Mouse (Mus musculus) liver, embryonic 16.5 days (tissue): ENCODE measurements around the gene Gabra1. TPM values are rescaled to one million over a fixed set of nuclear protein-coding genes. Genes with fewer than 3 reads are reported as not detected.

Source experiments
- ATAC-seq: fragments of 200-750 bp; cut with Nextera tagmentation; 2 replicates; pipeline ENCODE4 v1.8.0; 2017; ENCODE audit warnings: low read depth, mild to moderate bottlenecking, moderate number of reproducible peaks, moderate library complexity
- H3K27ac ChIP-seq: fragments of 300-500 bp; sonication (generic); 2 replicates; pipeline ENCODE4 v1.5.1; 2014; ENCODE audit warnings: mild to moderate bottlenecking, low read length
- H3K27me3 ChIP-seq: fragments of 300-500 bp; sonication (generic); 2 replicates; pipeline ENCODE4 v1.6.1; 2014; ENCODE audit warnings: low read depth, low read length, mixed read lengths; ENCODE audit not compliant: control insufficient read depth, insufficient read depth
- H3K36me3 ChIP-seq: fragments of 300-500 bp; sonication (generic); 2 replicates; pipeline ENCODE4 v1.6.1; 2014; ENCODE audit warnings: mild to moderate bottlenecking; ENCODE audit not compliant: control insufficient read depth, insufficient read depth
- H3K4me1 ChIP-seq: fragments of 300-500 bp; sonication (generic); 2 replicates; pipeline ENCODE4 v1.6.1; 2014; ENCODE audit warnings: low read depth, low read length, mixed read lengths; ENCODE audit not compliant: control insufficient read depth
- H3K4me2 ChIP-seq: fragments of 300-500 bp; sonication (generic); 2 replicates; pipeline ENCODE4 v1.6.1; 2014; ENCODE audit warnings: low read depth, low read length, mixed read lengths
- H3K4me3 ChIP-seq: fragments of 300-500 bp; sonication (generic); 2 replicates; pipeline ENCODE4 v1.5.1; 2014; ENCODE audit warnings: low read depth, mild to moderate bottlenecking, low read length
- H3K9ac ChIP-seq: fragments of 300-500 bp; sonication (generic); 2 replicates; pipeline ENCODE4 v1.6.1; 2014; ENCODE audit warnings: low read depth, low read length
- H3K9me3 ChIP-seq: fragments of 300-500 bp; sonication (generic); replicated peaks from 2 replicates; pipeline ENCODE4 v1.6.1; 2016; ENCODE audit warnings: low read length; ENCODE audit not compliant: control insufficient read depth
- WGBS: fragments of 180-500 bp; shearing (Covaris S2); extraction: QIAGEN DNeasy Blood & Tissue Kit; methylation state at CpG from one replicate; pipeline ENCODE4 v1.1.7; 2014; ENCODE audit not compliant: insufficient replicate concordance; 5-methylcytosine and 5-hydroxymethylcytosine counted together
- polyA plus RNA-seq: library from polyadenylated mRNA; unstranded; fragments of >200 nt; fragmentation: Nextera tagmentation; extraction: Ambion mirVana; gene quantifications from 2 replicates; pipeline ENCODE4 v1.2.1, GENCODE M21; 2015

The Gabra1 gene
- polyA plus RNA-seq, result 0.06 and 0.14 TPM in 2 replicates

GRCm38 (mm10) chr11:42182825-42183152, at the start of gene Gabra1:
Gabra1 (minus strand) TSS chr11:42182930.
- no peak within 1 kb of the TSS for H3K9ac ChIP-seq
- H3K4me1 ChIP-seq, result no peaks in the 10 kb centered on the region

GRCm38 (mm10) chr11:42181973-42182824, 531 bp downstream of the Gabra1 start:
- Histone ChIP-seq H3K9ac (no peak overlapping the region), H3K36me3 (no peaks in the 10 kb centered on the region), H3K4me1 (no peaks in the 10 kb centered on the region), H3K27ac (no peak overlapping the region), H3K4me3 (peak overlapping the region; percentile 26), H3K9me3 (no peaks in the 10 kb centered on the region), H3K27me3 (peaks cover 12% of the 10 kb centered on the region), H3K4me2 (peak overlapping the region; percentile 41)
- 1% methylated on average over 35 of the region's 35 CpGs for WGBS
- no peak for ATAC-seq

More at GRCm38 (mm10) chr11:42182825-42183152, at the start of gene Gabra1:
- Histone ChIP-seq H3K27ac (no peak within 1 kb of the TSS), H3K36me3 (no peaks in the 10 kb centered on the region), H3K9me3 (no peaks in the 10 kb centered on the region), H3K4me2 (peak within 1 kb of the TSS; percentile 41), H3K27me3 (peaks cover 12% of the 10 kb centered on the region), H3K4me3 (peak within 1 kb of the TSS; percentile 26)
- ATAC-seq, result no peak
- 3% methylated on average over 13 of the region's 13 CpGs for WGBS

- no peak overlapping the region for H3K9ac ChIP-seq
- 22% methylated on average over 5 of the region's 5 CpGs for WGBS
Observed at GRCm38 (mm10) chr11:42181426-42181825, 1.3 kb downstream of the Gabra1 start.

GRCm38 (mm10) chr11:42179535-42179934, 3.2 kb downstream of the Gabra1 start:
- Histone ChIP-seq H3K9ac (no peak overlapping the region), H3K4me1 (no peaks in the 10 kb centered on the region), H3K27ac (no peak overlapping the region), H3K4me2 (no peak overlapping the region), H3K4me3 (no peak overlapping the region), H3K36me3 (no peaks in the 10 kb centered on the region), H3K27me3 (peaks cover 12% of the 10 kb centered on the region), H3K9me3 (no peaks in the 10 kb centered on the region)
- no peak for ATAC-seq
- WGBS, result 58% methylated on average over 5 of the region's 5 CpGs

More at GRCm38 (mm10) chr11:42181426-42181825, 1.3 kb downstream of the Gabra1 start:
- Histone ChIP-seq H3K27ac (no peak overlapping the region), H3K4me1 (no peaks in the 10 kb centered on the region), H3K27me3 (peaks cover 12% of the 10 kb centered on the region), H3K4me3 (no peak overlapping the region), H3K4me2 (no peak overlapping the region), H3K9me3 (no peaks in the 10 kb centered on the region), H3K36me3 (no peaks in the 10 kb centered on the region)
- ATAC-seq, result no peak

GRCm38 (mm10) chr11:42178296-42178695, 4.4 kb downstream of the Gabra1 start:
- Histone ChIP-seq H3K36me3 (no peaks in the 10 kb centered on the region), H3K4me1 (no peaks in the 10 kb centered on the region), H3K4me3 (no peak overlapping the region), H3K9ac (no peak overlapping the region), H3K27me3 (peaks cover 12% of the 10 kb centered on the region), H3K27ac (no peak overlapping the region), H3K4me2 (no peak overlapping the region), H3K9me3 (no peaks in the 10 kb centered on the region)
- 87% methylated on average over 2 of the region's 2 CpGs for WGBS
- ATAC-seq, result no peak

- 71% methylated on average over 5 of the region's 5 CpGs for whole genome bisulfite sequencing
- no peak for ATAC-seq
- no peak overlapping the region for H3K4me2 ChIP-seq
- no peaks in the 10 kb centered on the region for H3K4me1 ChIP-seq
- no peak overlapping the region for H3K4me3 ChIP-seq
- no peak overlapping the region for H3K27ac ChIP-seq
- no peaks in the 10 kb centered on the region for H3K27me3 ChIP-seq
- no peak overlapping the region for H3K9ac ChIP-seq
- H3K9me3 ChIP-seq, result no peaks in the 10 kb centered on the region
- no peaks in the 10 kb centered on the region for H3K36me3 ChIP-seq
Observed at GRCm38 (mm10) chr11:42151396-42151795, 31.3 kb downstream of the Gabra1 start.

GRCm38 (mm10) chr11:42116931-42117330, 65.8 kb downstream of the Gabra1 start:
- WGBS, result 56% methylated on average over 1 of the region's 1 CpGs
- ATAC-seq, result no peak

GRCm38 (mm10) chr11:42110051-42110450, 72.7 kb downstream of the Gabra1 start:
- Histone ChIP-seq H3K27me3 (no peaks in the 10 kb centered on the region), H3K9ac (no peak overlapping the region), H3K9me3 (no peaks in the 10 kb centered on the region), H3K36me3 (no peaks in the 10 kb centered on the region), H3K27ac (no peak overlapping the region), H3K4me1 (no peaks in the 10 kb centered on the region), H3K4me2 (no peak overlapping the region), H3K4me3 (no peak overlapping the region)
- 30% methylated on average over 1 of the region's 1 CpGs for WGBS
- ATAC-seq, result no peak

More at GRCm38 (mm10) chr11:42116931-42117330, 65.8 kb downstream of the Gabra1 start:
- Histone ChIP-seq H3K9ac (no peak overlapping the region), H3K9me3 (no peaks in the 10 kb centered on the region), H3K4me1 (no peaks in the 10 kb centered on the region), H3K36me3 (no peaks in the 10 kb centered on the region), H3K27ac (no peak overlapping the region), H3K4me3 (no peak overlapping the region), H3K4me2 (no peak overlapping the region), H3K27me3 (no peaks in the 10 kb centered on the region)

- H3K9me3 ChIP-seq, result no peaks in the 10 kb centered on the region
- H3K27me3 ChIP-seq, result no peaks in the 10 kb centered on the region
- no peaks in the 10 kb centered on the region for H3K4me1 ChIP-seq
- no peak overlapping the region for H3K27ac ChIP-seq
- no peak overlapping the region for H3K9ac ChIP-seq
- ATAC-seq, result no peak
- no peaks in the 10 kb centered on the region for H3K36me3 ChIP-seq
- no peak overlapping the region for H3K4me3 ChIP-seq
- H3K4me2 ChIP-seq, result no peak overlapping the region
Observed at GRCm38 (mm10) chr11:42109627-42110026, 73.1 kb downstream of the Gabra1 start.
